Mouse (Mus musculus): ENCODE results near the gene Gm13283. TPM values are rescaled to one million over a fixed set of nuclear protein-coding genes. Genes with fewer than 3 reads are reported as not detected.

The Gm13283 gene
- total RNA-seq, 1 experiment = not detected

GRCm38 (mm10) chr4:88738480-88738879 is 21.4 kb upstream of the Gm13283 start:
- Histone ChIP-seq H3K9me3 (ENCODE audit: control insufficient read depth, insufficient read depth, low read depth, low read length) (0 out of 2 replicates have a peak, but pooled peaks cover under 1% of the 10 kb centered on the region), H3K36me3 (ENCODE audit: control insufficient read depth, insufficient read depth, low read length, poor library complexity, severe bottlenecking) (no peaks in the 10 kb centered on the region), H3K4me1 (ENCODE audit: control insufficient read depth in 2 of 2, insufficient read depth in 2 of 2, low read length in 2 of 2, poor library complexity in 1 of 2) (no peaks in the 10 kb centered on the region), H3K4me3 (ENCODE audit: insufficient read depth in 1 of 2, low read depth in 1 of 2, low read length in 2 of 2, poor library complexity in 1 of 2, severe bottlenecking in 1 of 2) (no peak overlapping the region), H3K9ac (ENCODE audit: insufficient read depth, low read depth, low read length, poor library complexity, severe bottlenecking) (no peak overlapping the region), H3K27ac (ENCODE audit: insufficient read depth, low read depth, low read length, poor library complexity, severe bottlenecking) (no peak overlapping the region)
- peak; percentile 53 for DNase-seq (ENCODE audit: low read depth, low spot score)
- in situ Hi-C loops (cut with MboI; ENCODE audit: low sequenced_read_pairs in 2 of 2, unreplicated experiment in 2 of 2) = no loop called here
- TF ChIP-seq ZC3H11A (IDR thresholded peaks at IDR 0.05; ENCODE audit: borderline replicate concordance, low read depth, low read length) (peak; percentile 54; the same call in 1 of the 2 replicates), CHD2 (IDR thresholded peaks at IDR 0.05; ENCODE audit: low read depth, low read length) (no peak)

DNA sequence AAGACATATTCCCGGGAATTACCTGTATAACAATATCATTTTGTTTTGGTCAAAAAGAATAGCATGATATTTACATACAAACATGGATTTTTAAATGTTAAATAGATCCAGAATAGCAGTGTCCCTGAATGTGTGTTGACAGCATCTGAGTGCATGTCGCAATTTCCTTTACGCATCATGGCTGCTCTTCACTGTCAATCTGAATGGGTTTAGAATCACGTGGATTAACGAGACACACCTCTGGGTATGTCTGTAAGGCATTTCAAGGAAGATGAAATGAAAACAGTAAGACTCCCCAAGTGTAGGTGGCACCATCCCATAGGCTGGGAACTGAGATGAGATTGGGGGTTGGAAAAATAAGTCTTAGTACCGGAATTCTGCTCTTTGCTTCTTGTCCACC is 20.9 kb upstream of the Gm13283 start:
- in situ Hi-C loops (cut with MboI; ENCODE audit: low sequenced_read_pairs in 2 of 2, unreplicated experiment in 2 of 2) = no loop called here
- Histone ChIP-seq H3K27ac (ENCODE audit: insufficient read depth, low read depth, low read length, poor library complexity, severe bottlenecking) (no peak overlapping the region), H3K4me3 (ENCODE audit: insufficient read depth in 1 of 2, low read depth in 1 of 2, low read length in 2 of 2, poor library complexity in 1 of 2, severe bottlenecking in 1 of 2) (no peak overlapping the region), H3K36me3 (ENCODE audit: control insufficient read depth, insufficient read depth, low read length, poor library complexity, severe bottlenecking) (no peaks in the 10 kb centered on the region), H3K9ac (ENCODE audit: insufficient read depth, low read depth, low read length, poor library complexity, severe bottlenecking) (no peak overlapping the region), H3K9me3 (ENCODE audit: control insufficient read depth, insufficient read depth, low read depth, low read length) (no peaks in the 10 kb centered on the region), H3K4me1 (ENCODE audit: control insufficient read depth in 2 of 2, insufficient read depth in 2 of 2, low read length in 2 of 2, poor library complexity in 1 of 2) (no peaks in the 10 kb centered on the region)
- no peak for TF ChIP-seq HCFC1 (IDR thresholded peaks at IDR 0.05; ENCODE audit: borderline replicate concordance, insufficient read depth, low read length)
- TF ChIP-seq ZC3H11A (IDR thresholded peaks at IDR 0.05; ENCODE audit: borderline replicate concordance, low read depth, low read length) = no peak
- no peak for TF ChIP-seq MAFK (IDR thresholded peaks at IDR 0.05; ENCODE audit: insufficient read depth, low read depth, low read length)
- no peak for TF ChIP-seq CHD2 (IDR thresholded peaks at IDR 0.05; ENCODE audit: low read depth, low read length)
- TF ChIP-seq ZNF384 (IDR thresholded peaks at IDR 0.05; ENCODE audit: low read depth, low read length) = no peak
- no peak for DNase-seq (ENCODE audit: low read depth, low spot score)

DNA sequence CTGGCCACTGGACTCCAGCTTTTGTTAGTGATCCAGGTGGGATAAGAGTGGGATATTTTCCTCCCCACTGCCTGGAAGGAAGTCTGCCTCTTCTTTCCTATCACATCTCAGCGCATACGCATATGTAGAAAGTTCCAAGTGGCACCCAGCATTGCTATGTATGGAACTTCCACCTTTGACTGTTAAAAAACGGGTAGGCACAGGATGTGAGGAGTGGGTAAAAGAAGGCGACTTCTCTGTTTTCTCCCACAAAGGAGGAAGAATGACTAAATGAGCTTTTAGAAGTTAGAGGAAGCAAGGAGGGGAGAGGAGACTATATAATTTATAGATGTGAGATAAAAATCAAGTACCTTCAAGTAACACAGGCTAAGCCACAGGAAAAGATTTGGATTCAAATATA is 18.5 kb upstream of the Gm13283 start:
- DNase-seq (ENCODE audit: low read depth, low spot score) = no peak
- H3K9me3 ChIP-seq (ENCODE audit: control insufficient read depth, insufficient read depth, low read depth, low read length) = no peaks in the 10 kb centered on the region
- H3K27ac ChIP-seq (ENCODE audit: insufficient read depth, low read depth, low read length, poor library complexity, severe bottlenecking) = no peak overlapping the region
- in situ Hi-C loops (cut with MboI; ENCODE audit: low sequenced_read_pairs in 2 of 2, unreplicated experiment in 2 of 2) = no loop called here
- H3K36me3 ChIP-seq (ENCODE audit: control insufficient read depth, insufficient read depth, low read length, poor library complexity, severe bottlenecking) = no peaks in the 10 kb centered on the region
- TF ChIP-seq HCFC1 (IDR thresholded peaks at IDR 0.05; ENCODE audit: borderline replicate concordance, insufficient read depth, low read length) (no peak), CHD2 (IDR thresholded peaks at IDR 0.05; ENCODE audit: low read depth, low read length) (no peak), ZC3H11A (IDR thresholded peaks at IDR 0.05; ENCODE audit: borderline replicate concordance, low read depth, low read length) (no peak), ZNF384 (IDR thresholded peaks at IDR 0.05; ENCODE audit: low read depth, low read length) (no peak), MAFK (IDR thresholded peaks at IDR 0.05; ENCODE audit: insufficient read depth, low read depth, low read length) (no peak)
- H3K9ac ChIP-seq (ENCODE audit: insufficient read depth, low read depth, low read length, poor library complexity, severe bottlenecking) = no peak overlapping the region
- H3K4me1 ChIP-seq (ENCODE audit: control insufficient read depth in 2 of 2, insufficient read depth in 2 of 2, low read length in 2 of 2, poor library complexity in 1 of 2) = no peaks in the 10 kb centered on the region
- no peak overlapping the region for H3K4me3 ChIP-seq (ENCODE audit: insufficient read depth in 1 of 2, low read depth in 1 of 2, low read length in 2 of 2, poor library complexity in 1 of 2, severe bottlenecking in 1 of 2)

DNA sequence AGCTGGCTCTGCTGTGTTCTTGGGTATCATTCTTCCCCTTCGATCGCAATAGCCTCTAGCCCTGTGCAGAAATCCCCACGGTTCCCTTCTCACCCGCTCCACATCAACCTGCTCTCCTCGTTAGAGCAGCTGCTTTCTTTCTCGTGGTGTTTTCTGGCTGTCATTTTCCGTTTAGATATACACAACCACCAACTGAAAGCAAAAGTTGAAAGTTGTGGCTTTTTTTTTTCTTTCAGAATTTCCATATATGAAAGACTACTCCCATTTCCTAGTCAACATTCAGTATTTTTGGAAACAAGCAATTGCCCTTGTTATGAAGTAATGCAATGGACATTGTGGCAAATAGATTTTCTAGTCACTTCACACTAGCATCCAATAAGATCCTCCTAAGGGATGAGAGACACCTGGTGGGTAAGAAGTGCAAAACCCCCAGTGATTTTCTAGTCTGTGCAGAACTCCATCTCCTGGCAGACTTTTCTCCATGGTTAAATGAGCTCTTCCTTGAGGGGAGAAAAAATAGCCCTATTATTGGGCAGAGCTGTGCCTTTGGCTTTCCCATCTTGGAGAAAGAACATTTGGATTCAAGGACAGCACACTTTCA is 17.0 kb upstream of the Gm13283 start:
- H3K4me1 ChIP-seq (ENCODE audit: control insufficient read depth in 2 of 2, insufficient read depth in 2 of 2, low read length in 2 of 2, poor library complexity in 1 of 2) = no peaks in the 10 kb centered on the region
- in situ Hi-C loops (cut with MboI; ENCODE audit: low sequenced_read_pairs in 2 of 2, unreplicated experiment in 2 of 2) = no loop called here
- no peak overlapping the region for H3K27ac ChIP-seq (ENCODE audit: insufficient read depth, low read depth, low read length, poor library complexity, severe bottlenecking)
- H3K9ac ChIP-seq (ENCODE audit: insufficient read depth, low read depth, low read length, poor library complexity, severe bottlenecking) = no peak overlapping the region
- no peaks in the 10 kb centered on the region for H3K36me3 ChIP-seq (ENCODE audit: control insufficient read depth, insufficient read depth, low read length, poor library complexity, severe bottlenecking)
- TF ChIP-seq MAFK (IDR thresholded peaks at IDR 0.05; ENCODE audit: insufficient read depth, low read depth, low read length) = no peak
- no peak overlapping the region for H3K4me3 ChIP-seq (ENCODE audit: insufficient read depth in 1 of 2, low read depth in 1 of 2, low read length in 2 of 2, poor library complexity in 1 of 2, severe bottlenecking in 1 of 2)
- H3K9me3 ChIP-seq (ENCODE audit: control insufficient read depth, insufficient read depth, low read depth, low read length) = no peaks in the 10 kb centered on the region
- no peak for DNase-seq (ENCODE audit: low read depth, low spot score)

GRCm38 (mm10) chr4:88744207-88744606 is 15.7 kb upstream of the Gm13283 start:
- in situ Hi-C loops (cut with MboI; ENCODE audit: low sequenced_read_pairs in 2 of 2, unreplicated experiment in 2 of 2) = no loop called here
- no peaks in the 10 kb centered on the region for H3K36me3 ChIP-seq (ENCODE audit: control insufficient read depth, insufficient read depth, low read length, poor library complexity, severe bottlenecking)
- TF ChIP-seq MAFK (IDR thresholded peaks at IDR 0.05; ENCODE audit: insufficient read depth, low read depth, low read length) = no peak
- no peak for TF ChIP-seq CHD2 (IDR thresholded peaks at IDR 0.05; ENCODE audit: low read depth, low read length)
- TF ChIP-seq ZNF384 (IDR thresholded peaks at IDR 0.05; ENCODE audit: low read depth, low read length) = no peak
- TF ChIP-seq HCFC1 (IDR thresholded peaks at IDR 0.05; ENCODE audit: borderline replicate concordance, insufficient read depth, low read length) = no peak
- TF ChIP-seq ZC3H11A (IDR thresholded peaks at IDR 0.05; ENCODE audit: borderline replicate concordance, low read depth, low read length) = no peak
- no peak overlapping the region for H3K27ac ChIP-seq (ENCODE audit: insufficient read depth, low read depth, low read length, poor library complexity, severe bottlenecking)
- no peaks in the 10 kb centered on the region for H3K4me1 ChIP-seq (ENCODE audit: control insufficient read depth in 2 of 2, insufficient read depth in 2 of 2, low read length in 2 of 2, poor library complexity in 1 of 2)
- no peak for DNase-seq (ENCODE audit: low read depth, low spot score)
- no peak overlapping the region for H3K4me3 ChIP-seq (ENCODE audit: insufficient read depth in 1 of 2, low read depth in 1 of 2, low read length in 2 of 2, poor library complexity in 1 of 2, severe bottlenecking in 1 of 2)
- H3K9ac ChIP-seq (ENCODE audit: insufficient read depth, low read depth, low read length, poor library complexity, severe bottlenecking) = no peak overlapping the region
- no peaks in the 10 kb centered on the region for H3K9me3 ChIP-seq (ENCODE audit: control insufficient read depth, insufficient read depth, low read depth, low read length)
